Mouse (Mus musculus): ENCODE results near the gene Kcnj5.

- TF ChIP-seq EP300 (IDR thresholded peaks at IDR 0.05; ENCODE audit: low read depth) (no peak), CTCF (IDR thresholded peaks at IDR 0.05; ENCODE audit: low read depth) (no peak)
Observed at GRCm38 (mm10) chr9:32344051-32344450, at the start of gene Kcnj5.

All from heart, postnatal 0 days (tissue).